Mouse (Mus musculus): Measurements from ENCODE around the gene Gli2. TPM values are rescaled to one million over a fixed set of nuclear protein-coding genes. Genes with fewer than 3 reads are reported as not detected.

Gene Gli2
- polyA plus RNA-seq, 1 experiment from 2014 or later, result 5.6 TPM

- 76% methylated on average over 2 of the region's 2 CpGs for WGBS
- Histone ChIP-seq H3K9me3 (replicated peaks) (no peaks in the 10 kb centered on the region), H3K4me3 (no peak overlapping the region), H3K4me2 (no peak overlapping the region), H3K27me3 (no peaks in the 10 kb centered on the region), H3K9ac (no peak overlapping the region), H3K27ac (no peak overlapping the region), H3K36me3 (ENCODE audit: poor library complexity, severe bottlenecking) (no peaks in the 10 kb centered on the region), H3K4me1 (peaks cover 26% of the 10 kb centered on the region)
- peak; percentile 59 for ATAC-seq
These were observed 33.3 kb downstream of the Gli2 start for GRCm38 (mm10) chr1:119020092-119020491.

DNA sequence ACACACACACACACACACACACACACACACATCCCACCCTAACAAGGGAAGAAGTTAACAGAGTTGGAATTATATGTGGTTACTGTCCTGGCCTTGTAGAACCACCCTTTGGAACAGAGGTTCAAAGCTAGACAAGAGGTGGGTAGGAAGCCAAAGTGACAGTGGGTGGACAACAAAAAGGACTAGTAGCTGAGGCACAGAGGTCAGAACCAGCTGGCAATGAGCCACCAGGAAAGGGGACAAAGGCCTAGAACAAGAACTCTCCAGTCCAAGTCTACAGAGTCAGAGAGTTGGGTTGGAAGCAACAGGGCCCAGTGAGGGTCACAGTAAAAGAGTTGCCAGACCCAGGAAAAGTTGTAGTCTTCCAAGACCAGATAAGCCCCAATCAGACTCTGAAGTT lies 34.4 kb downstream of the Gli2 start:
- no peaks in the 10 kb centered on the region for H3K9me3 ChIP-seq (replicated peaks)

GRCm38 (mm10) chr1:119016866-119017265 lies 36.6 kb downstream of the Gli2 start:
- Histone ChIP-seq H3K9ac (no peak overlapping the region), H3K36me3 (ENCODE audit: poor library complexity, severe bottlenecking) (peaks cover 14% of the 10 kb centered on the region), H3K4me2 (no peak overlapping the region), H3K4me3 (no peak overlapping the region), H3K4me1 (peaks cover 30% of the 10 kb centered on the region), H3K27me3 (no peaks in the 10 kb centered on the region), H3K9me3 (replicated peaks) (no peaks in the 10 kb centered on the region), H3K27ac (no peak overlapping the region)
- WGBS, result 56% methylated on average over 3 of the region's 3 CpGs
- no peak for ATAC-seq

More for the DNA sequence above, 34.4 kb downstream of the Gli2 start:
- H3K27me3 ChIP-seq, result no peaks in the 10 kb centered on the region
- no peak for ATAC-seq
- no peak overlapping the region for H3K4me3 ChIP-seq
- no peak overlapping the region for H3K27ac ChIP-seq
- H3K9ac ChIP-seq, result no peak overlapping the region
- no peak overlapping the region for H3K4me2 ChIP-seq
- no peaks in the 10 kb centered on the region for H3K36me3 ChIP-seq (ENCODE audit: poor library complexity, severe bottlenecking)
- H3K4me1 ChIP-seq, result peaks cover 34% of the 10 kb centered on the region

GRCm38 (mm10) chr1:119015108-119015507 lies 38.3 kb downstream of the Gli2 start:
- WGBS, result 68% methylated on average over 6 of the region's 6 CpGs
- Histone ChIP-seq H3K4me1 (peaks cover 27% of the 10 kb centered on the region), H3K9ac (no peak overlapping the region), H3K27ac (no peak overlapping the region), H3K27me3 (no peaks in the 10 kb centered on the region), H3K4me2 (no peak overlapping the region), H3K9me3 (replicated peaks) (no peaks in the 10 kb centered on the region), H3K36me3 (ENCODE audit: poor library complexity, severe bottlenecking) (peaks cover 14% of the 10 kb centered on the region), H3K4me3 (no peak overlapping the region)
- ATAC-seq, result peak; percentile 17; the same call in 1 of the 2 replicates

DNA sequence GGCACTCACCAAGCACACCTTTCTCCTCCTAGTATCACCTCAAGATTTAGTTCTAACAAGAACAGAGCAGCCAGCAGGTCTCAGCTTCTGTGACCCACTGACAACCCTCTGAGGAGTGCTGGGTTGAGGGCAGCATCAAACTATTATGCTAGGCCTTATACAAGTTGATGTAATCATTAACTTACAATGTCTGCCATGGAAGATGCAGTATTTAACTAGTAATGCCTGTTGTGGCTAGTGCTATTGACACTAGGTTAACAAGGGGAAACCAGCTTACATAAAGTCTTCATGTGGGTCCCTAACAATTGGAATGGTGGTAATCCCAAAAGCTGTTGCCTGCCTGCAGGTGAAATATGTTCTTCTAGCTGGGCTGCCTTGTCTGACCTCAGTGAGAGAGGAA lies 44.5 kb downstream of the Gli2 start:
- no peak overlapping the region for H3K4me2 ChIP-seq
- H3K9me3 ChIP-seq (replicated peaks), result no peaks in the 10 kb centered on the region
- no peak for ATAC-seq
- H3K4me1 ChIP-seq, result peaks cover 41% of the 10 kb centered on the region
- no peak overlapping the region for H3K27ac ChIP-seq
- H3K27me3 ChIP-seq, result no peaks in the 10 kb centered on the region
- H3K36me3 ChIP-seq (ENCODE audit: poor library complexity, severe bottlenecking), result peaks cover 16% of the 10 kb centered on the region
- no peak overlapping the region for H3K9ac ChIP-seq
- no peak overlapping the region for H3K4me3 ChIP-seq

GRCm38 (mm10) chr1:119003852-119004398 lies 49.5 kb downstream of the Gli2 start:
- Histone ChIP-seq H3K27ac (no peak overlapping the region), H3K4me3 (no peak overlapping the region), H3K4me2 (no peak overlapping the region), H3K9me3 (replicated peaks) (no peaks in the 10 kb centered on the region), H3K36me3 (ENCODE audit: poor library complexity, severe bottlenecking) (0 out of 2 replicates have a peak, but pooled peaks cover 7% of the 10 kb centered on the region), H3K4me1 (peaks cover 58% of the 10 kb centered on the region), H3K9ac (no peak overlapping the region), H3K27me3 (no peaks in the 10 kb centered on the region)
- WGBS, result 64% methylated on average over 1 of the region's 1 CpGs
- no peak for ATAC-seq

- 0 out of 2 replicates have a peak, but pooled peaks have one; percentile 13 for ATAC-seq
- H3K4me2 ChIP-seq, result no peak overlapping the region
- 43% methylated on average over 12 of the region's 12 CpGs for WGBS
- H3K4me3 ChIP-seq, result no peak overlapping the region
- H3K9ac ChIP-seq, result no peak overlapping the region
- peaks cover 39% of the 10 kb centered on the region for H3K4me1 ChIP-seq
- H3K27me3 ChIP-seq, result no peaks in the 10 kb centered on the region
- 0 out of 2 replicates have a peak, but pooled peaks cover 7% of the 10 kb centered on the region for H3K36me3 ChIP-seq (ENCODE audit: poor library complexity, severe bottlenecking)
- no peaks in the 10 kb centered on the region for H3K9me3 ChIP-seq (replicated peaks)
- no peak overlapping the region for H3K27ac ChIP-seq
These were observed 51.9 kb downstream of the Gli2 start for GRCm38 (mm10) chr1:119001454-119002034.

DNA sequence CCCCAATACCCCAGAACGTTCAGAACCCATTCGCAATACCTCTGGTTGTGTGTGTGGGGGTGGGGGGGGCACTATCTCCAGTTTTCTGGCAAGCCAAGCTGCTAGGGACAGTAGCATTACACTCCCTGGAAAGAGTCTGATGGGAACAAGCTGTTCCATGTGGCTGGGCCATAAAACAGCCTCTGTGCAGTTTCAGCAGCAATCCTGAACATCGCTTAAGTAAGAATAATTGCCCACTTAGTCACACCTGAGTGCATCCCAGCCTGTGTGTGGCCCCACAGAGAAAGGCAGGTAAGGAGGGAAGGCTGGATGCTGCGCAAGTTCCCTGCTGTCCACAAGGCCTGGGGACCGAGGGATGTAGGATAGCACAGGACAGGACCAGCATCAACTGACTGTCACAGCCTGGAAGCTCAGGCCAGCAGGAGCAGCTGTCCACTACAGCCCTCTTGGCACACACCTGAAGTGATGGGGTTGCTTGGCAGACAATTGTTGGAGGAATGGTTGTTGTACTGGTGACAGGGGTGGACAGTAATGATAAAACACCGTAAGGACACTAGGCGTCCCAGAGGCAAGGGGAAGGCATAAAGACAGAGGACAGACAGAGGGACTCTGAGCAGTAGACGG lies 58.8 kb downstream of the Gli2 start:
- H3K4me2 ChIP-seq, result no peak overlapping the region
- H3K27ac ChIP-seq, result no peak overlapping the region
- WGBS, result 88% methylated on average over 8 of the region's 8 CpGs
- no peaks in the 10 kb centered on the region for H3K4me1 ChIP-seq
- ATAC-seq, result no peak
- H3K36me3 ChIP-seq (ENCODE audit: poor library complexity, severe bottlenecking), result peaks cover 8% of the 10 kb centered on the region; the same call in 1 of the 2 replicates
- H3K9me3 ChIP-seq (replicated peaks), result no peaks in the 10 kb centered on the region
- H3K4me3 ChIP-seq, result no peak overlapping the region
- no peak overlapping the region for H3K9ac ChIP-seq
- H3K27me3 ChIP-seq, result no peaks in the 10 kb centered on the region

- no peak overlapping the region for H3K4me2 ChIP-seq
- H3K27ac ChIP-seq, result no peak overlapping the region
- H3K36me3 ChIP-seq (ENCODE audit: poor library complexity, severe bottlenecking), result peaks cover 16% of the 10 kb centered on the region
- H3K4me1 ChIP-seq, result no peaks in the 10 kb centered on the region
- no peak overlapping the region for H3K9ac ChIP-seq
- H3K9me3 ChIP-seq (replicated peaks), result no peaks in the 10 kb centered on the region
- no peaks in the 10 kb centered on the region for H3K27me3 ChIP-seq
- WGBS, result 88% methylated on average over 5 of the region's 5 CpGs
- ATAC-seq, result no peak
- no peak overlapping the region for H3K4me3 ChIP-seq
These were observed 59.6 kb downstream of the Gli2 start for GRCm38 (mm10) chr1:118993775-118994174.

GRCm38 (mm10) chr1:118988331-118988730 lies 65.1 kb downstream of the Gli2 start:
- Histone ChIP-seq H3K9ac (no peak overlapping the region), H3K4me3 (no peak overlapping the region), H3K27me3 (no peaks in the 10 kb centered on the region), H3K4me2 (no peak overlapping the region), H3K36me3 (ENCODE audit: poor library complexity, severe bottlenecking) (peaks cover 9% of the 10 kb centered on the region; the same call in 1 of the 2 replicates), H3K27ac (no peak overlapping the region), H3K4me1 (peaks cover 19% of the 10 kb centered on the region), H3K9me3 (replicated peaks) (no peaks in the 10 kb centered on the region)
- no peak for ATAC-seq
- 89% methylated on average over 6 of the region's 6 CpGs for WGBS

- H3K27ac ChIP-seq, result no peak overlapping the region
- ATAC-seq, result no peak
- no peaks in the 10 kb centered on the region for H3K27me3 ChIP-seq
- no peaks in the 10 kb centered on the region for H3K9me3 ChIP-seq (replicated peaks)
- no peak overlapping the region for H3K4me3 ChIP-seq
- H3K36me3 ChIP-seq (ENCODE audit: poor library complexity, severe bottlenecking), result peaks cover 9% of the 10 kb centered on the region; the same call in 1 of the 2 replicates
- 89% methylated on average over 11 of the region's 11 CpGs for WGBS
- peaks cover 27% of the 10 kb centered on the region for H3K4me1 ChIP-seq
- no peak overlapping the region for H3K4me2 ChIP-seq
- H3K9ac ChIP-seq, result no peak overlapping the region
These were observed 65.9 kb downstream of the Gli2 start for GRCm38 (mm10) chr1:118987538-118987937.

DNA sequence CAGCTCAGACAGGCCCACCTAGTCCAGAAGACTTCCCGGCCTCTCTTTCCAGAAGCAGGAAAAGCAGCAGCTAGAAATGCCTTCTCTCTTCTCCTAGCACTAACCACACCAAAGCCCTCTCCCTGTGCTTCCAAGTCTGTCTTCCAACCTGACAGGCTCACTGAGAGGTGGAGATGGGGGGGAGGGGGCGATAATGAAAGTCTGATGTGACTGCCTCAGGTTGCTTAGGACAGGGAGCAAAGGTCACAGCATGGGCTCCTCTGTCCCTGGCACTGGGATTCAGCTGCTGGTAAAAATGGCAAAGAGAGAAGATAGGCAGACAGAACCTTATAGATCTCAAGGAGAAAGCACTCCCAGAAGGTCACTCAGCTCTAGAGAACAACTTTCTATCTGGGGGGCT lies 70.0 kb downstream of the Gli2 start:
- H3K36me3 ChIP-seq (ENCODE audit: poor library complexity, severe bottlenecking), result 0 out of 2 replicates have a peak, but pooled peaks cover 3% of the 10 kb centered on the region
- H3K4me1 ChIP-seq, result peaks cover 57% of the 10 kb centered on the region
- H3K9me3 ChIP-seq (replicated peaks), result no peaks in the 10 kb centered on the region
- ATAC-seq, result no peak
- H3K27ac ChIP-seq, result peak overlapping the region; percentile 96
- WGBS, result 44% methylated on average over 2 of the region's 2 CpGs
- 0 out of 2 replicates have a peak overlapping the region, but pooled peaks have one; percentile 40 for H3K9ac ChIP-seq
- no peaks in the 10 kb centered on the region for H3K27me3 ChIP-seq
- peak overlapping the region; percentile 46 for H3K4me2 ChIP-seq
- H3K4me3 ChIP-seq, result no peak overlapping the region
